Mouse (Mus musculus) neural tube, embryonic 10.5 days (tissue): ENCODE measurements around the gene Wdr89.

Experiments
- DNase-seq: peaks from one replicate; pipeline ENCODE4 v3.0.0-alpha.2; 2017; ENCODE audit warnings: low spot score; ENCODE audit errors: extremely low spot score

The Wdr89 gene

GRCm38 (mm10) chr12:75668916-75669257 lies 450 bp downstream of the Wdr89 start:
- no peak for DNase-seq

- no peak for DNase-seq
Observed at GRCm38 (mm10) chr12:75668221-75668620, 1.1 kb downstream of the Wdr89 start.

GRCm38 (mm10) chr12:75666939-75667338 lies 2.4 kb downstream of the Wdr89 start:
- DNase-seq, result no peak

- DNase-seq, result no peak
Observed at GRCm38 (mm10) chr12:75664516-75664810, 4.9 kb downstream of the Wdr89 start.

GRCm38 (mm10) chr12:75663646-75664515 lies 5.5 kb downstream of the Wdr89 start:
- DNase-seq, result no peak

- no peak for DNase-seq
Observed at GRCm38 (mm10) chr12:75662376-75662775, 7.0 kb downstream of the Wdr89 start.

- DNase-seq, result no peak
Observed at GRCm38 (mm10) chr12:75658403-75658802, 10.9 kb downstream of the Wdr89 start.

- DNase-seq, result no peak
Observed at GRCm38 (mm10) chr12:75656580-75656979, 12.8 kb downstream of the Wdr89 start.

- DNase-seq, result no peak
Observed at GRCm38 (mm10) chr12:75654247-75654801, 15.0 kb downstream of the Wdr89 start.

- DNase-seq, result no peak
Observed at GRCm38 (mm10) chr12:75649706-75650093, 19.6 kb downstream of the Wdr89 start.

GRCm38 (mm10) chr12:75649058-75649705 lies 20.2 kb downstream of the Wdr89 start:
- DNase-seq, result no peak

- no peak for DNase-seq
Observed at GRCm38 (mm10) chr12:75648281-75648680, 21.1 kb downstream of the Wdr89 start.

- DNase-seq, result no peak
Observed at GRCm38 (mm10) chr12:75647663-75648062, 21.7 kb downstream of the Wdr89 start.

GRCm38 (mm10) chr12:75645780-75646179 lies 23.6 kb downstream of the Wdr89 start:
- DNase-seq, result no peak

GRCm38 (mm10) chr12:75641726-75642125 lies 27.6 kb downstream of the Wdr89 start:
- DNase-seq, result no peak

- no peak for DNase-seq
Observed at GRCm38 (mm10) chr12:75638345-75638744, 31.0 kb downstream of the Wdr89 start.

- no peak for DNase-seq
Observed at GRCm38 (mm10) chr12:75637103-75637502, 32.2 kb downstream of the Wdr89 start.

- DNase-seq, result no peak
Observed at GRCm38 (mm10) chr12:75635771-75636430, 33.4 kb downstream of the Wdr89 start.

GRCm38 (mm10) chr12:75629618-75630017 lies 39.7 kb downstream of the Wdr89 start:
- DNase-seq, result no peak

GRCm38 (mm10) chr12:75623292-75623691 lies 46.0 kb downstream of the Wdr89 start:
- no peak for DNase-seq

- no peak for DNase-seq
Observed at GRCm38 (mm10) chr12:75622835-75623234, 46.5 kb downstream of the Wdr89 start.

GRCm38 (mm10) chr12:75616841-75617240 lies 52.5 kb downstream of the Wdr89 start:
- no peak for DNase-seq
